Mouse (Mus musculus) erythroblast, embryonic 14.5 days (primary cell): ENCODE results near the gene Ctcfl.

Experiments used
- GATA1 ChIP-seq: IDR thresholded peaks from 2 replicates; pipeline ENCODE4 v1.6.1; 2012; ENCODE audit warnings: low read length, inconsistent platforms, mixed read lengths
- TAL1 ChIP-seq: IDR thresholded peaks from 3 replicates; pipeline ENCODE4 v1.6.1; 2012; ENCODE audit warnings: low read length, inconsistent platforms, mixed read lengths

DNA sequence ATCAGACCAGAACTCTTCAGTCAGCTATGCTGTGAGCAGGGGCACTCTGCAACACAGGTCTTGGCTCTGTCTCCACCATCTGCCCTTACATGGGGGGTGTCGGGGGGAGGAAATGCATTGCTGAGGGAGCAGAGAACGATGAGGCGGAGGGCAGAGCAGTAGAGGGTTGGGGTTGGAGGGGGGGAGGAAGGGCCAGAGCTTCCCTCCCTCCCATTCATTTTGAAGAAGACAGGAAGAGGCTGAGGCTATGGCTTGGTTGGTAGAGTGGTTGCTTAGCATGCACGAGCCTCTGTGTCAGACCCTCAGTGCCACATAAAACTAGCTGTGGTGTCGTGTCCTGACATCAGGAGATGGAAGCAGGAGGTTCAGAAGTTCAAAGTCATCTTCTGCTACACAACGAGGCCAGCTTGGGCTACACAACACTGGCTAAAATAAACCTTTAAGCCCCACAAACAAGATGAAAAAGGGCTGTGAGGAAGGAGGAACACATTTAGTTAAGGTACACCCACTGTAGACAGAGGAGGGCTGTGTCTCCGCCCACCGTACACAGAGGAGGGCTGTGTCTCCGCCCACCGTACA is 62.9 kb downstream of the Ctcfl start:
- TF ChIP-seq TAL1 (no peak), GATA1 (no peak)
